Mouse (Mus musculus) heart, postnatal 0 days (tissue): ENCODE data around the gene Rora. TPM values are rescaled to one million over a fixed set of nuclear protein-coding genes. Genes with fewer than 3 reads are reported as not detected.

Experiments
- ATAC-seq: fragments of 200-750 bp; cut with Nextera tagmentation; 2 replicates; pipeline ENCODE4 v1.8.0; 2017; ENCODE audit warnings: low read depth, moderate number of reproducible peaks, moderate library complexity; ENCODE audit not compliant: insufficient read depth
- DNase-seq: peaks from one replicate; pipeline ENCODE4 v3.0.0-alpha.2; 2016; ENCODE audit warnings: low spot score
- H3K27ac ChIP-seq: fragments of 300-500 bp; sonication (generic); 2 replicates; pipeline ENCODE4 v1.5.1; 2014; ENCODE audit warnings: low read depth, mild to moderate bottlenecking
- H3K27me3 ChIP-seq: fragments of 300-500 bp; sonication (generic); 2 replicates; pipeline ENCODE4 v1.6.1; 2014; ENCODE audit warnings: low read length, mixed read lengths; ENCODE audit not compliant: control insufficient read depth, insufficient read depth
- H3K36me3 ChIP-seq: fragments of 300-500 bp; sonication (generic); replicated peaks from 2 replicates; pipeline ENCODE4 v1.6.1; 2014; ENCODE audit warnings: low read length, mixed read lengths; ENCODE audit not compliant: control insufficient read depth, insufficient read depth
- H3K4me1 ChIP-seq: fragments of 300-500 bp; sonication (generic); 2 replicates; pipeline ENCODE4 v1.6.1; 2014; ENCODE audit warnings: antibody characterized with exemption; ENCODE audit not compliant: control insufficient read depth, insufficient read depth
- H3K4me2 ChIP-seq: fragments of 300-500 bp; sonication (generic); 2 replicates; pipeline ENCODE4 v1.6.1; 2014; ENCODE audit warnings: low read depth, mild to moderate bottlenecking, low read length, moderate library complexity
- H3K4me3 ChIP-seq: fragments of 300-500 bp; sonication (generic); 2 replicates; pipeline ENCODE4 v1.5.1; 2014; ENCODE audit warnings: low read depth, low read length
- H3K9ac ChIP-seq: fragments of 300-500 bp; sonication (generic); replicated peaks from 2 replicates; pipeline ENCODE4 v1.6.1; 2014; ENCODE audit warnings: low read depth, low read length, mixed read lengths
- H3K9me3 ChIP-seq: fragments of 300-500 bp; sonication (generic); replicated peaks from 2 replicates; pipeline ENCODE4 v1.6.1; 2016; ENCODE audit warnings: low read length; ENCODE audit not compliant: control insufficient read depth
- CTCF ChIP-seq: IDR thresholded peaks from 2 replicates; pipeline ENCODE4 v1.5.1; 2016; ENCODE audit warnings: antibody characterized with exemption, control low read depth, low read depth
- EP300 ChIP-seq: IDR thresholded peaks from 2 replicates; pipeline ENCODE4 v1.6.1; 2016; ENCODE audit warnings: antibody characterized with exemption, low read depth
- WGBS: fragments of 180-500 bp; shearing (Covaris S2); extraction: QIAGEN DNeasy Blood & Tissue Kit; methylation state at CpG from one replicate; pipeline ENCODE4 v1.1.7; 2014; 5-methylcytosine and 5-hydroxymethylcytosine counted together
- polyA plus RNA-seq: library from polyadenylated mRNA; unstranded; fragments of >200 nt; fragmentation: Nextera tagmentation; extraction: Ambion mirVana; gene quantifications from 2 replicates; pipeline ENCODE4 v1.2.1, GENCODE M21; 2015
- total RNA-seq: library from RNA; depleted of rRNA; stranded (reverse); fragments of >200 nt; gene quantifications from 2 replicates; pipeline ENCODE4 v1.2.3, GENCODE M21; 2014; ENCODE audit warnings: low replicate concordance

The Rora gene
- total and polyA plus RNA-seq, 2 experiments from 2014 or later: 7.9 to 9.8 TPM

DNA sequence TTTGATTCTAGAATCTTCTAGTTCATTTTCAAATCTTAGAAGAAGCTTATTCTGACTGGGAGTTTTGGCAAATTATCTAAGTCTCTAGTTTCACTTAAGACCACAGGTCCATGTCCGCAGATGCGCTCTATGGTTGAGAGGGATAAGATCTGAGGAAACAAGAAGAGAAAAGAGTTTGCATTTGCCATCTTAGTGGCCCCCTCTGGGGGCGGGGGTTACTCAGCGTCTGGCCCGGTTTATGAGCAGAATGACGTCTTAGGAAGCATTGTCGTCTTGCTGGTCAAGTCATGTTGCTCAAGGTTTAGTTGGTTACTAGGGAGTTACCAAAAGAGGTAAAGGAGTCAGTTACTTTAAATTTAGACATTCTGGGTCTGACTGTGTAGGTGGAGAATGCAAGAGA, 686.8 kb downstream of the Rora start:
- no peak for ATAC-seq
- no peak overlapping the region for H3K4me2 ChIP-seq
- H3K9me3 ChIP-seq: no peaks in the 10 kb centered on the region
- no peak overlapping the region for H3K9ac ChIP-seq
- H3K27me3 ChIP-seq: no peaks in the 10 kb centered on the region
- no peak overlapping the region for H3K27ac ChIP-seq
- H3K4me3 ChIP-seq: no peak overlapping the region
- WGBS: 92% methylated on average over 7 of the region's 7 CpGs
- H3K36me3 ChIP-seq: no peaks in the 10 kb centered on the region
- 0 out of 2 replicates have a peak, but pooled peaks cover 4% of the 10 kb centered on the region for H3K4me1 ChIP-seq
- no peak for DNase-seq
- no peak for TF ChIP-seq CTCF
- no peak for TF ChIP-seq EP300

DNA sequence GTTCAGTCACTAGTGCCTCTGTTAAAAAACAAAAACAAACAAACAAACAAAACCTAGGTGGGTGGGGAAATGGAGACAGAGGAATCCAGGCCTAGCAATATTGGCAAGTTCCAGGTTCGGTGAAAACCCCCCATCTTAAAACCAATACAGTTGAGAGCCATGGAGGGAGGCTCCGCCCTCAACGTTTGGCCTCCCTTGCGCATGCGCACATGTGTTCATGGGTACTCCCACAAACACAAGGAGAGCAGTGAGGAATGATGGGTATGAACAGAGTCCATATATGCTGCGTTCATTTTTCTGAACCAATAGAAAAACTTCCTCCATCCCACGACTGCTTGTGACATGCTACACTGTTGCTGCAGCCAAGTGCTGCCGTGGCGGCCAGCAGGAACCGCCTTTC, 690.3 kb downstream of the Rora start:
- ATAC-seq (no peak), DNase-seq (no peak)
- Histone ChIP-seq H3K4me1 (0 out of 2 replicates have a peak, but pooled peaks cover 4% of the 10 kb centered on the region), H3K9ac (no peak overlapping the region), H3K36me3 (no peaks in the 10 kb centered on the region), H3K9me3 (no peaks in the 10 kb centered on the region), H3K27me3 (no peaks in the 10 kb centered on the region), H3K27ac (no peak overlapping the region), H3K4me3 (no peak overlapping the region), H3K4me2 (no peak overlapping the region)
- WGBS: 83% methylated on average over 10 of the region's 10 CpGs
- no peak for TF ChIP-seq CTCF
- TF ChIP-seq EP300: no peak

DNA sequence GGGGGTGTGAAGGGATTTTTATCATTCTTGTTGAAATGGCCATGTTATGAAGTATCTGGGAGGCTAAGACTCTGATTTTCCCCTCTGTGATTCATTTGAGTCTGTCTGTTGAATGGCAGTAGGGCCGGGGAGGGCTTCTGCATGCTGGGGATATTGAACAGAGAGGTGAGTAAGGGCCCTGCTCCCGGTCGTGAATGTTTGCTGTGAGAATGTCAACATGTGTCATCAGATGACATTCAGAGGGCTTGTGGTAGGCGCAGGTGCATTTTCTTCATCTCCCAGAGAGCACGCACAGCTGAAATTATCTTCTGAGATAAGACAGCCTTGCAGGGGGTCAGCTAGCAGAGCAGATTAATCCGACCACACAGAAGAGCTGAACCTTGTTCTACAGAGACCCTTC, 692.0 kb downstream of the Rora start:
- Histone ChIP-seq H3K9ac (no peak overlapping the region), H3K27ac (no peak overlapping the region), H3K36me3 (no peaks in the 10 kb centered on the region), H3K4me3 (no peak overlapping the region), H3K27me3 (no peaks in the 10 kb centered on the region), H3K4me1 (0 out of 2 replicates have a peak, but pooled peaks cover 4% of the 10 kb centered on the region), H3K9me3 (no peaks in the 10 kb centered on the region), H3K4me2 (no peak overlapping the region)
- DNase-seq: no peak
- TF ChIP-seq EP300 (no peak), CTCF (no peak)
- no peak for ATAC-seq
- WGBS: 36% methylated on average over 6 of the region's 6 CpGs

DNA sequence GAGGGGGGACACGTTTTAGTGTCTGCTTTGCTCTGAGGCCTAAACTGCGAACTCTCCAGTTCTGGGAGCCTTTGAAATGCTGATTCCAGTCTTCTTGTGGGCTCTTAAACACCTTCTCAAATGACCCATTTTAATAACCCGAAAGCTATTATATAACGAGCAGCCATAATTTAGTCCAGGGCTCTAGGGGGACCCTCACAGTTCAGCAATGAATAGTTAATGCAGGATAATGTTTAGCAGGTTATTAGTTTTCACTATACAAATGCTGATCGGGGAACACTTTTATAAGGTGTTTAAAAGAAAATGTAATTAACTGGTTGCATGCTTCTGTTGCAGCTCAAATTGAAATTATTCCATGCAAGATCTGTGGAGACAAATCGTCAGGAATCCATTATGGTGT, 694.2 kb downstream of the Rora start:
- Histone ChIP-seq H3K9ac (no peak overlapping the region), H3K36me3 (no peaks in the 10 kb centered on the region), H3K4me2 (no peak overlapping the region), H3K27ac (no peak overlapping the region), H3K27me3 (no peaks in the 10 kb centered on the region), H3K4me1 (0 out of 2 replicates have a peak, but pooled peaks cover 4% of the 10 kb centered on the region), H3K9me3 (no peaks in the 10 kb centered on the region), H3K4me3 (no peak overlapping the region)
- WGBS: 88% methylated on average over 6 of the region's 6 CpGs
- TF ChIP-seq CTCF (no peak), EP300 (no peak)
- ATAC-seq (no peak), DNase-seq (no peak)

DNA sequence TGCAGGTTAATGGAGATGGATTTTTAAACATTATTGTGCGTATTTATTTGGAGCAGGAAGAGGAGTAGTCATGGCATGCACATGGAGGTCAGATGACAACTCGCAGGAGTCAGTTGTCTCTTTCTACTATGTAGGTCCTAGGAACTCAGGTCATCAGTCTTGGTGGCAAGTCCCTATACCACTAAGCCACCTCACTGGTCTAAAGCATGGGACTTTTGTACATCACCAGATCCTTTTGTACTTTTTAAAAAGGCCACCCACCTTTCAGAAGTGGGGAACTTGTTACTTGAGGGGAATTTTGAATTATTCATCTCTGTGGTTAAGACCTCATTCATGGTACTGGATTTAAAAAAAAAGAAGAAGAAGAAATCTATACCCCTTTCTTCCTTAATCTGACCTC, 696.0 kb downstream of the Rora start:
- H3K9me3 ChIP-seq: no peaks in the 10 kb centered on the region
- H3K4me3 ChIP-seq: no peak overlapping the region
- H3K27ac ChIP-seq: no peak overlapping the region
- 82% methylated on average over 2 of the region's 2 CpGs for WGBS
- no peaks in the 10 kb centered on the region for H3K36me3 ChIP-seq
- 0 out of 2 replicates have a peak, but pooled peaks cover 4% of the 10 kb centered on the region for H3K4me1 ChIP-seq
- H3K27me3 ChIP-seq: no peaks in the 10 kb centered on the region
- ATAC-seq (no peak), DNase-seq (no peak)
- no peak overlapping the region for H3K4me2 ChIP-seq
- H3K9ac ChIP-seq: no peak overlapping the region
- TF ChIP-seq EP300 (no peak), CTCF (no peak)

DNA sequence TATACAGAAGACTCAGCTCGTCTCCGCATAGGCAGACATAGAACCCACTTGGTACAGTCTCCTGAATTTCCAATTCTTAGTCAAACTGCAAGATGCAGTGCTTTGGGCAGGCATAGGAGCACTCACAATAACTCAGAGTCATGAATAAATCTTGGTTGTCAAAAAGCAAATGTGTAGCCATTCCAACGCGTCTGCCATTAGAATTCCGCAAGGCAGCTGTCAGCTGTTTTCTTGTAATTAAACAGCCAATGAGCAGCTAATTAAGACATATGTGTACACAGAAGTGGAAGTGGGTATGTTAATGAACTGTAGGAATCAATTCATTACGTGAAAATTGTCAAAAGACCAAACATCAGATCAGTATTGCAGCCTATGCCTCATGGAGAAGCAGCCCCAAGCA, 700.6 kb downstream of the Rora start:
- H3K9me3 ChIP-seq: no peaks in the 10 kb centered on the region
- no peaks in the 10 kb centered on the region for H3K4me1 ChIP-seq
- no peak overlapping the region for H3K27ac ChIP-seq
- H3K36me3 ChIP-seq: no peaks in the 10 kb centered on the region
- 91% methylated on average over 6 of the region's 6 CpGs for WGBS
- no peak overlapping the region for H3K9ac ChIP-seq
- ATAC-seq (no peak), DNase-seq (no peak)
- TF ChIP-seq CTCF (no peak), EP300 (no peak)
- no peak overlapping the region for H3K4me2 ChIP-seq
- H3K4me3 ChIP-seq: no peak overlapping the region
- H3K27me3 ChIP-seq: no peaks in the 10 kb centered on the region
